Mouse (Mus musculus) small intestine, adult 2 months (tissue): ENCODE data around the gene Bcl9. TPM values are rescaled to one million over a fixed set of nuclear protein-coding genes. Genes with fewer than 3 reads are reported as not detected.

Experiments used
- H3K27ac ChIP-seq: fragments of 200-500 bp; 2 replicates; pipeline ENCODE4 v1.5.1; 2012; ENCODE audit warnings: low read depth, low read length, control low read depth, inconsistent platforms; ENCODE audit not compliant: insufficient read depth
- H3K27me3 ChIP-seq: fragments of 200-500 bp; 2 replicates; pipeline ENCODE4 v1.6.1; 2012; ENCODE audit warnings: mild to moderate bottlenecking, moderate library complexity, low read length, inconsistent platforms; ENCODE audit not compliant: control insufficient read depth, insufficient read depth
- H3K36me3 ChIP-seq: fragments of 200-500 bp; 2 replicates; pipeline ENCODE4 v1.6.1; 2012; ENCODE audit warnings: mild to moderate bottlenecking, low read length, control low read depth, inconsistent platforms; ENCODE audit not compliant: control insufficient read depth, insufficient read depth
- H3K4me1 ChIP-seq: fragments of 200-500 bp; 2 replicates; pipeline ENCODE4 v1.6.1; 2012; ENCODE audit warnings: low read length, inconsistent platforms, mixed read lengths; ENCODE audit not compliant: control insufficient read depth, insufficient read depth, insufficient read length
- H3K4me3 ChIP-seq: fragments of 200-500 bp; 2 replicates; pipeline ENCODE4 v1.5.1; 2012; ENCODE audit warnings: low read depth, mild to moderate bottlenecking, control low read depth, inconsistent platforms, low read length, moderate library complexity
- CTCF ChIP-seq: fragments of 200-500 bp; IDR thresholded peaks from 2 replicates; pipeline ENCODE4 v1.5.1; 2012; ENCODE audit warnings: low read depth, mild to moderate bottlenecking, control low read depth, inconsistent platforms, low read length, moderate library complexity, mixed read lengths; ENCODE audit not compliant: insufficient replicate concordance, insufficient read length; ENCODE audit errors: extremely low read depth
- POLR2A ChIP-seq: fragments of 200-500 bp; IDR thresholded peaks from 2 replicates; pipeline ENCODE4 v1.6.1; 2012; ENCODE audit warnings: low read depth, mild to moderate bottlenecking, control low read depth, inconsistent platforms, low read length, moderate library complexity
- WGBS: fragments of 180-500 bp; shearing (Covaris S2); methylation state at CpG from one replicate; pipeline ENCODE4 v1.1.7; 2018; 5-methylcytosine and 5-hydroxymethylcytosine counted together
- polyA plus RNA-seq: library from polyadenylated mRNA; depleted of rRNA; stranded (reverse); fragments of >200 nt; gene quantifications from 2 replicates; pipeline ENCODE4 v1.2.3, GENCODE M21; 2012

The Bcl9 gene
- polyA plus RNA-seq, 1 experiment, result 16.5 TPM

GRCm38 (mm10) chr3:97308440-97308839, 10.7 kb upstream of the Bcl9 start:
- WGBS, result 81% methylated on average over 2 of the region's 2 CpGs
- no peaks in the 10 kb centered on the region for H3K4me1 ChIP-seq
- H3K27me3 ChIP-seq, result 0 out of 2 replicates have a peak, but pooled peaks cover 4% of the 10 kb centered on the region
- TF ChIP-seq CTCF (no peak), POLR2A (no peak)
- no peak overlapping the region for H3K4me3 ChIP-seq
- no peak overlapping the region for H3K27ac ChIP-seq
- H3K36me3 ChIP-seq, result no peaks in the 10 kb centered on the region

GRCm38 (mm10) chr3:97305907-97306306, 8.2 kb upstream of the Bcl9 start:
- WGBS, result 87% methylated on average over 4 of the region's 4 CpGs
- Histone ChIP-seq H3K4me1 (no peaks in the 10 kb centered on the region), H3K4me3 (no peak overlapping the region), H3K27me3 (0 out of 2 replicates have a peak, but pooled peaks cover 4% of the 10 kb centered on the region), H3K36me3 (no peaks in the 10 kb centered on the region), H3K27ac (no peak overlapping the region)
- TF ChIP-seq CTCF, result no peak
- TF ChIP-seq POLR2A, result no peak

- H3K27me3 ChIP-seq, result no peaks in the 10 kb centered on the region
- H3K4me3 ChIP-seq, result no peak overlapping the region
- no peak overlapping the region for H3K27ac ChIP-seq
- H3K4me1 ChIP-seq, result peaks cover 4% of the 10 kb centered on the region
- no peak for TF ChIP-seq POLR2A
- TF ChIP-seq CTCF, result no peak
- 61% methylated on average over 7 of the region's 7 CpGs for WGBS
- no peaks in the 10 kb centered on the region for H3K36me3 ChIP-seq
Measured at GRCm38 (mm10) chr3:97301586-97301985, 3.9 kb upstream of the Bcl9 start.

- H3K36me3 ChIP-seq, result no peaks in the 10 kb centered on the region
- TF ChIP-seq POLR2A (no peak), CTCF (no peak)
- H3K27me3 ChIP-seq, result no peaks in the 10 kb centered on the region
- 92% methylated on average over 7 of the region's 7 CpGs for WGBS
- peaks cover 4% of the 10 kb centered on the region for H3K4me1 ChIP-seq
- no peak overlapping the region for H3K4me3 ChIP-seq
- H3K27ac ChIP-seq, result no peak overlapping the region
Measured at GRCm38 (mm10) chr3:97300370-97300769, 2.7 kb upstream of the Bcl9 start.

- Histone ChIP-seq H3K36me3 (no peaks in the 10 kb centered on the region), H3K27ac (no peak overlapping the region), H3K4me3 (no peak overlapping the region), H3K4me1 (peaks cover 4% of the 10 kb centered on the region), H3K27me3 (no peaks in the 10 kb centered on the region)
- TF ChIP-seq POLR2A, result no peak
- TF ChIP-seq CTCF, result no peak
Measured at GRCm38 (mm10) chr3:97299885-97300284, 2.2 kb upstream of the Bcl9 start.

- H3K27ac ChIP-seq, result no peak overlapping the region
- H3K36me3 ChIP-seq, result no peaks in the 10 kb centered on the region
- no peak for TF ChIP-seq CTCF
- no peak for TF ChIP-seq POLR2A
- WGBS, result 69% methylated on average over 10 of the region's 10 CpGs
- H3K27me3 ChIP-seq, result no peaks in the 10 kb centered on the region
- H3K4me1 ChIP-seq, result peaks cover 4% of the 10 kb centered on the region
- H3K4me3 ChIP-seq, result no peak overlapping the region
Measured at GRCm38 (mm10) chr3:97298856-97299465, 1.2 kb upstream of the Bcl9 start.

- 2% methylated on average over 16 of the region's 16 CpGs for WGBS
- H3K4me1 ChIP-seq, result peaks cover 4% of the 10 kb centered on the region
- H3K27ac ChIP-seq, result 0 out of 2 replicates have a peak overlapping the region, but pooled peaks have one; percentile 6
- H3K4me3 ChIP-seq, result peak overlapping the region; percentile 76
- no peaks in the 10 kb centered on the region for H3K36me3 ChIP-seq
- TF ChIP-seq CTCF (no peak), POLR2A (peak; percentile 15; the same call in 1 of the 2 replicates)
- no peaks in the 10 kb centered on the region for H3K27me3 ChIP-seq
Measured at GRCm38 (mm10) chr3:97296941-97297552, 670 bp downstream of the Bcl9 start.
